Mouse (Mus musculus) ovary, postnatal 14 days (tissue): Measurements from ENCODE around the gene Arhgap17.

Experiments used
- DNase-seq: peaks from one replicate; pipeline ENCODE4 v3.0.0; 2022; ENCODE audit warnings: low spot score

Arhgap17 gene

GRCm38 (mm10) chr7:123287903-123288302, 81.8 kb downstream of the Arhgap17 start:
- DNase-seq: no peak

DNA sequence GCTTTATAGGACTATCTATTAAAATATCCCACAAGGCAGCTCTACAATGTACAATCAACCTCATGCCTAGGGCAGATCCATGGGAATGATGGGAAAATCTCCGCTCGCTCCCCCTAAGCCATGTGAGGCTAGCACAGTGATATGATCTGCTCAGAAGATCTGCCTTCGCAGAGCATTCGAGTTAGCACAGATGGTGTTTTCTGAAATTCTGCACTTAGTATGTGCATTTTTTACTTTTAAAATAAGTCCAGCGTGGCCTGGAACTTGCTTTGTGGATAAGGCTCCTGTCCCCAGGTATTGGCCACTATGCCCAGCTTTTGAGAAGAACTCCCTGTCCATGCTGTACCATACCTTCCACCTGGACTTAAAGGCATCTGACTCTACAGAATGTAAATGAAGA, 83.8 kb downstream of the Arhgap17 start:
- no peak for DNase-seq

- DNase-seq: no peak
Measured at GRCm38 (mm10) chr7:123283826-123284225, 85.9 kb downstream of the Arhgap17 start.

GRCm38 (mm10) chr7:123279797-123280196, 89.9 kb downstream of the Arhgap17 start:
- no peak for DNase-seq

- no peak for DNase-seq
Measured at GRCm38 (mm10) chr7:123276568-123276967, 93.1 kb downstream of the Arhgap17 start.

- DNase-seq: no peak
Measured at GRCm38 (mm10) chr7:123273056-123273455, 96.7 kb downstream of the Arhgap17 start.

DNA sequence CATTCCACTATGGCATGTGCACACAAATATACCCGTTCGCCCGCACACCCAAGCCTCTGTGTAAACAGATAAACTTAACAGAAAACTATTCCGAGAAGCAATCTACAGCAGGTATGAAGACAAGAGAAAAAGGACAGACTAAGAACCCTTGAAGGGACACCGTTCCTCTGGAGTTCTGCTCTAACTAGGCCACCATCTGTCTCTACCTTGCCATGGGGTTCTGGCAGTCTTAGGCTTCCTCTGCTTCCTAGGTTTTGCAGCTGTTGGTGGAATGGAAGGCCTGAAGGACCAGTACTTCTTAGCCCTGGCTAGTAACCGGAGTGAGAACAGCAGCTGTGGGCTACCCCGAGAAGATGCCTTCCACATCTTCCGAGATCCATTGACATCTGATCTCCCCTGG, 111.6 kb downstream of the Arhgap17 start:
- no peak for DNase-seq

- no peak for DNase-seq
Measured at GRCm38 (mm10) chr7:123254196-123254970, 115.3 kb downstream of the Arhgap17 start.

DNA sequence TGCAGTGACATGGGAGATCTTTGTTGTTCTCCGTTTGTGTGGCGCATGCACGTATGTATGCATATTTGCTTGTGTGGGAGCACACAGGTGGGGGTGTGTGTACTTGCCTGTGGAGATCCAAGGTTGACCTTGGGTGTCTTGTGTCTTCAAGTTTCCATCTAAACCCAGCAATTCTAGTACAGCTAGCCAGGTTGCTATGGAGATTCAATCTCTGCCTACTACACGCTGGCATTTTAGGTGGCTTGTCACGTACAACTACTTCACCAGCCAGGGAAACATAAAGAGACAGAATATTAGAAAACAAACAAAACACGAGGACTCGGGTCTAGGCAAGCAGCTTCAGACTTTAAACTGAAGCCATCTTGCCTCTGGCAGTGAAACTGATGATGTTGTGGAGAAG, 116.3 kb downstream of the Arhgap17 start:
- DNase-seq: no peak

- no peak for DNase-seq
Measured at GRCm38 (mm10) chr7:123251343-123251742, 118.4 kb downstream of the Arhgap17 start.

GRCm38 (mm10) chr7:123248166-123248565, 121.5 kb downstream of the Arhgap17 start:
- DNase-seq: no peak

DNA sequence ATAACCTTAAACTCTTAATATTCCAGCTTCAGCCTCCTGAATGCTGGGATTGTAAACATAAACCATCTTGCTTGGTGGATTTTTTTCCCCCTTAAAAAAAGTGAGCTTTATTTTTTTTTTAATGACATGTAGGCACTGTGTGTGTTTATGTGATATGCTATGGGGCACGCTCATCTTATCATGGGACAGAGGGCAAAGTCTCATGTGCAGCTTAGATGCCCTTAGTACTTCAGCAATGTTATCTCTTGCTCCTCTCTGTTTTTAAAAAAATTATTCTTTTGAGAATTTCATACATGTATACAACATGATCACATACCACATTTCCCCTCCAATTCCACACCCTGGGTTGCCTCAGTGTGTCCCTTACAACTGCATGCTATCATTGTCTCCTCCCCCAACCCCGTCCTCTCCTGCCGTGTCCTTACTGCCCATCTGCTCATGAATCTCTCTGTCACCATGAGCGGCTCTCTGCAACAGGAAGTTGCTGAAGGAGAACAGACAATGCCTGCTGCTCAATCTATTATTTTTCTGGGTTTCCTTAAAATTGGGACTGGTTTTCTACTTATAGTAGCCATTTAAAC, 123.1 kb downstream of the Arhgap17 start:
- no peak for DNase-seq

DNA sequence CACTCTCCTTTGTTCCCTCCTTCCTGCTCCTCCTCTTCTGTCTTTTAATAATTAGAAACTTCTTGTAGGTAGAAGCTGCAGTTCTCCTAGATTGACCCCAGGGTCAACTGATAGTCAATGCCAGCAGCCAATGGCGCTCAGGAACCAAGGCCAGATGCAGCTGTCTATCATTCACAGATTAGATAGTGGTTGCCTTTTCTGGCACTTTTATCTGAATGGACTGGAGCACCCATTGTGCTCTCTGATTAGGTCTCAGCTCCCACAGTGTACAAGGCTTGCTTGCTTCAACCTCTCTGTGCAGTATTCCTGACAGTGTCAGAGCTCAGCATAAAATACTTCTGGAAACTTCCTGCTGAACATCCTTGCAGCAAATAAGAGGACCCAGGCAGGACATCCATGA, 124.9 kb downstream of the Arhgap17 start:
- no peak for DNase-seq

DNA sequence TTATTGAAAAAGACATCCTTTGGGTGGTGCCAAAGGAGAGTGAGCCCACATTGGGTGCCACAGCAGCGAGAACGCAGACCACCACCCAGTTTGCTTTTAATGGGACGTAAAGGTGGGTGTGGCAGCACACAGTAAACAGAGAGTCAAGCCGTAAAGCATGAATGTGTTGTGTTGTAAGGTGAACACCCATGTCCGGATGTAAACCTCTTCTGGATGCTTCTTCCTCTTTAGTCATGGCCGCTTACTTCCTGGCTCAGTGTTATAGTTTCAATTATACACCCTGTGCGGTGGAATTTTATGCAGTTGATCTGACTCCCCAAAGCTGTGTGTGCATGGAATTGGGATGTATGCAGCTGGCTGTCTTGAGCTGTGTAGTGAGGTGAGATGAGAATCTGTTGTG, 127.5 kb downstream of the Arhgap17 start:
- no peak for DNase-seq

GRCm38 (mm10) chr7:123240064-123240463, 129.7 kb downstream of the Arhgap17 start:
- no peak for DNase-seq

DNA sequence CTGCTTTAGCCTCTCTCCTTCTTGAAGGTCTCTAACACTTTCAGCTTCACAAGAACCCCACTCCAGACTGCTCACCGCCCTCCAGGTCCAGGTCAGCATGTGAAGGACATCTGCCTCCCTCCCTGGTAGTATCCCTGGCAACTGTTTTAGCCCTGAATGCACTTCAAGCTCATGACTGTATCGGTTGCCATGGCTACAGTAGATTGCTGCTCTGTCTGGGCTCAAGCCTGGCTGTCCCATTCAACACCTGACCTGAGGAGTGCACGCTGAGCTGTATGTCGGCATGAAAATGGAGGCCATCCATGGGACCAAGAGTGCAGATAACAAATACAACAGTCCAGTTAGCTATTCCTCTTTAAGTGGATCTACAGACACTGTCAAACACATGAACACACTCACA, 131.1 kb downstream of the Arhgap17 start:
- DNase-seq: no peak

GRCm38 (mm10) chr7:123235449-123235848, 134.3 kb downstream of the Arhgap17 start:
- peak; percentile 39 for DNase-seq
